Mouse (Mus musculus) lung, embryonic 14.5 days (tissue): ENCODE data around the gene Tubgcp2. TPM values are rescaled to one million over a fixed set of nuclear protein-coding genes. Genes with fewer than 3 reads are reported as not detected.
A peak's percentile ranks its signal among the peaks of the same experiment; 100 is the strongest.

Experiments used
- ATAC-seq: fragments of 200-750 bp; cut with Nextera tagmentation; 2 replicates; pipeline ENCODE4 v1.8.0; 2017; ENCODE audit warnings: mild to moderate bottlenecking, moderate TSS enrichment, moderate library complexity; ENCODE audit not compliant: insufficient read depth
- DNase-seq: peaks from one replicate; pipeline ENCODE4 v3.0.0-alpha.2; 2015
- H3K27ac ChIP-seq: fragments of 300-500 bp; sonication (generic); 2 replicates; pipeline ENCODE4 v1.5.1; 2014; ENCODE audit warnings: low read depth, mild to moderate bottlenecking, moderate library complexity
- H3K27me3 ChIP-seq: fragments of 300-500 bp; sonication (generic); 2 replicates; pipeline ENCODE4 v1.6.1; 2014; ENCODE audit warnings: low read length, control low read depth; ENCODE audit not compliant: insufficient read depth
- H3K36me3 ChIP-seq: fragments of 300-500 bp; sonication (generic); 2 replicates; pipeline ENCODE4 v1.6.1; 2014; ENCODE audit warnings: control low read depth; ENCODE audit not compliant: insufficient read depth
- H3K4me1 ChIP-seq: fragments of 300-500 bp; sonication (generic); 2 replicates; pipeline ENCODE4 v1.6.1; 2014; ENCODE audit warnings: antibody characterized with exemption, control low read depth; ENCODE audit not compliant: insufficient read depth
- H3K4me2 ChIP-seq: fragments of 300-500 bp; sonication (generic); 2 replicates; pipeline ENCODE4 v1.6.1; 2014; ENCODE audit warnings: mild to moderate bottlenecking
- H3K4me3 ChIP-seq: fragments of 300-500 bp; sonication (generic); 2 replicates; pipeline ENCODE4 v1.5.1; 2014; ENCODE audit warnings: low read depth, low read length
- H3K9ac ChIP-seq: fragments of 300-500 bp; sonication (generic); 2 replicates; pipeline ENCODE4 v1.6.1; 2014
- H3K9me3 ChIP-seq: fragments of 300-500 bp; sonication (generic); 2 replicates; pipeline ENCODE4 v1.6.1; 2016; ENCODE audit warnings: low read depth, low read length, control low read depth
- CTCF ChIP-seq: IDR thresholded peaks from 2 replicates; pipeline ENCODE4 v1.5.1; 2016; ENCODE audit warnings: antibody characterized with exemption, low read depth
- WGBS: fragments of 180-500 bp; shearing (Covaris S2); extraction: QIAGEN DNeasy Blood & Tissue Kit; methylation state at CpG from one replicate; pipeline ENCODE4 v1.1.7; 2014; 5-methylcytosine and 5-hydroxymethylcytosine counted together
- polyA plus RNA-seq: library from polyadenylated mRNA; unstranded; fragments of >200 nt; fragmentation: Nextera tagmentation; extraction: Ambion mirVana; gene quantifications from 2 replicates; pipeline ENCODE4 v1.2.1, GENCODE M21; 2014

The Tubgcp2 gene
- polyA plus RNA-seq, 1 experiment from 2014 or later, result 63.0 TPM

GRCm38 (mm10) chr7:140070042-140070711 lies 33.7 kb upstream of the Tubgcp2 start:
- H3K27me3 ChIP-seq, result no peaks in the 10 kb centered on the region
- peak; percentile 38; the same call in 1 of the 2 replicates for ATAC-seq
- peak overlapping the region; percentile 27 for H3K4me3 ChIP-seq
- no peaks in the 10 kb centered on the region for H3K4me1 ChIP-seq
- peak overlapping the region; percentile 32; the same call in 1 of the 2 replicates for H3K9ac ChIP-seq
- no peak overlapping the region for H3K27ac ChIP-seq
- WGBS, result 34% methylated on average over 39 of the region's 39 CpGs
- no peaks in the 10 kb centered on the region for H3K9me3 ChIP-seq
- no peak for DNase-seq
- H3K36me3 ChIP-seq, result no peaks in the 10 kb centered on the region
- TF ChIP-seq CTCF, result no peak
- H3K4me2 ChIP-seq, result peak overlapping the region; percentile 57

GRCm38 (mm10) chr7:140067397-140067796 lies 30.9 kb upstream of the Tubgcp2 start:
- Histone ChIP-seq H3K9me3 (no peaks in the 10 kb centered on the region), H3K27ac (no peak overlapping the region), H3K36me3 (no peaks in the 10 kb centered on the region), H3K4me3 (no peak overlapping the region), H3K4me2 (no peak overlapping the region), H3K9ac (no peak overlapping the region), H3K27me3 (peaks cover 11% of the 10 kb centered on the region), H3K4me1 (no peaks in the 10 kb centered on the region)
- ATAC-seq, result no peak
- no peak for TF ChIP-seq CTCF
- DNase-seq, result no peak
- 55% methylated on average over 6 of the region's 6 CpGs for WGBS

DNA sequence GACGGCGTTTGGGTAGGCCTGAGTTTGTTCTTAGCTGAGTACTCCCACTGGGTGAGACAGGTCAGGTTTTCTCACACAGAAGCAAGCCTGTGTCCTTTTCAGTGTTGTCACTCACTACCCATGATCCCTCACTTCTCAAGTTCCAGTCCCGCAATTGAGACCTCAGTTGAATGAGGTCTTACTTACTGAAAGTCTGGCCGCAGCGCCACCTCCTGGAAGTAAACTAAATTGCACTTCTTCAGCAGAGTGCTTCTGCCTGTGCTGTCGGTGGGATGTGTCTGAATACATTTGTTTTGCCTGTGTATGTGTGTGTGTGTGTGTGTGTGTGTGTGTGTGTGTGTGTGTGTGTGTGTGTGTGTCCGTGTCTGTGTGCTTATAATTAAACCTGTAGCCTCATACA lies 26.6 kb upstream of the Tubgcp2 start:
- Histone ChIP-seq H3K27ac (no peak overlapping the region), H3K27me3 (peaks cover 54% of the 10 kb centered on the region), H3K4me2 (no peak overlapping the region), H3K36me3 (no peaks in the 10 kb centered on the region), H3K4me1 (0 out of 2 replicates have a peak, but pooled peaks cover 5% of the 10 kb centered on the region), H3K4me3 (no peak overlapping the region), H3K9ac (no peak overlapping the region), H3K9me3 (no peaks in the 10 kb centered on the region)
- WGBS, result 21% methylated on average over 7 of the region's 7 CpGs
- TF ChIP-seq CTCF, result peak; percentile 80
- DNase-seq (peak; percentile 87), ATAC-seq (no peak)

DNA sequence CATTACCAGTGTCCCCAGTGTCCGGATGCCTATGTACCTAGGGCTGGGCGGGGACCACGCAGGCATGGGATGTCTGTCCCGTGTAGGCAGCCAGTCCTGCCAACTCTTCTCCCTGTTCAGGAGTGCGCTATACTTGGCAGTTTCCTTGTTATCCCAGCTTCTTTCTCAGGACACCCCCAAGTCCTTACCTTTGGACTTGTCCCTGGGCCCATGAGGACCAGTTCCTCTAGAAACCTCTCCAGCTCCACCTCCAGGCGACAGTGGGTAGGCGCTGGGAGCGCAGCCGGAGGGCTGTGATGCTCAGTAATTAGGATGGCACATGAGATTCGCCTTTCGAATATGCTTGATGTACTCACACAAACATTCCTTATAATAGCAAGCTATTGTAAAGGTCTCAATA lies 25.8 kb upstream of the Tubgcp2 start:
- ATAC-seq (peak; percentile 16; the same call in 1 of the 2 replicates), DNase-seq (peak; percentile 41)
- no peaks in the 10 kb centered on the region for H3K36me3 ChIP-seq
- no peak overlapping the region for H3K4me3 ChIP-seq
- H3K27me3 ChIP-seq, result peaks cover 62% of the 10 kb centered on the region
- no peak overlapping the region for H3K9ac ChIP-seq
- no peak overlapping the region for H3K4me2 ChIP-seq
- no peak overlapping the region for H3K27ac ChIP-seq
- 0 out of 2 replicates have a peak, but pooled peaks cover 6% of the 10 kb centered on the region for H3K4me1 ChIP-seq
- TF ChIP-seq CTCF, result peak; percentile 45
- H3K9me3 ChIP-seq, result no peaks in the 10 kb centered on the region
- 19% methylated on average over 11 of the region's 11 CpGs for WGBS

DNA sequence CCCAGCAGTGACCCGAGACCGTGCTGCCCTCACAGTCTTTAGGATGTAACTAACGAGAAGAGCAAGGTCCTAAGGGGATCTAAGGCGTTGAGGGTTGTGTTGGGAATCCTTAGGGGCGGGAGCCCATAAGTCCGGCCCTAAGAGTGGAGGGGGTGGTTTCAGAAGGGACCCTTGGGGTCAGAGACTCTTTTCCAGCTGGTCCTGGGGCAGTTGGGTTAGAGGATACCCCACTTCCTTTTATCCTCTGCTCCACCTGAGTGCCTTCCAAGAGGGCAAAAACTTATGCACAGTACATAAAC lies 25.3 kb upstream of the Tubgcp2 start:
- Histone ChIP-seq H3K4me1 (0 out of 2 replicates have a peak, but pooled peaks cover 6% of the 10 kb centered on the region), H3K9ac (no peak overlapping the region), H3K4me3 (peak overlapping the region; percentile 36; the same call in 1 of the 2 replicates), H3K27ac (no peak overlapping the region), H3K9me3 (no peaks in the 10 kb centered on the region), H3K36me3 (no peaks in the 10 kb centered on the region), H3K27me3 (peaks cover 67% of the 10 kb centered on the region), H3K4me2 (peak overlapping the region; percentile 74)
- DNase-seq, result no peak
- no peak for TF ChIP-seq CTCF
- WGBS, result 4% methylated on average over 6 of the region's 6 CpGs
- ATAC-seq, result no peak

- peak overlapping the region; percentile 36 for H3K4me3 ChIP-seq
- TF ChIP-seq CTCF, result no peak
- no peaks in the 10 kb centered on the region for H3K9me3 ChIP-seq
- H3K27ac ChIP-seq, result no peak overlapping the region
- H3K27me3 ChIP-seq, result peaks cover 68% of the 10 kb centered on the region
- peak overlapping the region; percentile 40 for H3K9ac ChIP-seq
- peak; percentile 29; the same call in 1 of the 2 replicates for ATAC-seq
- H3K4me2 ChIP-seq, result peak overlapping the region; percentile 74
- 0 out of 2 replicates have a peak, but pooled peaks cover 6% of the 10 kb centered on the region for H3K4me1 ChIP-seq
- H3K36me3 ChIP-seq, result no peaks in the 10 kb centered on the region
- peak; percentile 70 for DNase-seq
- whole genome bisulfite sequencing, result 2% methylated on average over 47 of the region's 47 CpGs
Measured at GRCm38 (mm10) chr7:140060936-140061831, 24.7 kb upstream of the Tubgcp2 start.

DNA sequence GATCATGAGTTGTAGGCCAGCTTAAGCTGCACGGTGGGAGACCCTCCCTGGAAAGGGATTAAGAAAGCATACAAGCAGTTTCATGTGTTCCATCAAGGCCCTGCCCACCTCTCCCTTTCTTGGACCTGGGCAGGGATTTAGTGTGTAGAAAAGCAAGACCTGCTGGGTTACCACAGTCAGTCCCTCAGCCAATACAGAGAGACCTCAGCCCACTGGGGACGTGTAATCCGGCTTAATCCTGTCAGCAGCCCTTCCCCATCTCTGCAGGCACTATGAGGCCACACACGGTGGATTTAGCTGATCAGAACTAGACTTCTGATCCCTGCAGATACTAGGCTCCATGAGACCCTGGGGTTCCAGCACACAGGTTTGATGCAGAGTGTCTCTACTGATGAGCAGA lies 23.1 kb upstream of the Tubgcp2 start:
- Histone ChIP-seq H3K27ac (no peak overlapping the region), H3K4me1 (0 out of 2 replicates have a peak, but pooled peaks cover 6% of the 10 kb centered on the region), H3K4me2 (no peak overlapping the region), H3K36me3 (no peaks in the 10 kb centered on the region), H3K9me3 (no peaks in the 10 kb centered on the region), H3K9ac (no peak overlapping the region), H3K27me3 (peaks cover 72% of the 10 kb centered on the region), H3K4me3 (no peak overlapping the region)
- no peak for TF ChIP-seq CTCF
- ATAC-seq (no peak), DNase-seq (no peak)
- WGBS, result 27% methylated on average over 4 of the region's 4 CpGs
